Mouse (Mus musculus): ENCODE data around the gene Teddm2.

Teddm2 gene

DNA sequence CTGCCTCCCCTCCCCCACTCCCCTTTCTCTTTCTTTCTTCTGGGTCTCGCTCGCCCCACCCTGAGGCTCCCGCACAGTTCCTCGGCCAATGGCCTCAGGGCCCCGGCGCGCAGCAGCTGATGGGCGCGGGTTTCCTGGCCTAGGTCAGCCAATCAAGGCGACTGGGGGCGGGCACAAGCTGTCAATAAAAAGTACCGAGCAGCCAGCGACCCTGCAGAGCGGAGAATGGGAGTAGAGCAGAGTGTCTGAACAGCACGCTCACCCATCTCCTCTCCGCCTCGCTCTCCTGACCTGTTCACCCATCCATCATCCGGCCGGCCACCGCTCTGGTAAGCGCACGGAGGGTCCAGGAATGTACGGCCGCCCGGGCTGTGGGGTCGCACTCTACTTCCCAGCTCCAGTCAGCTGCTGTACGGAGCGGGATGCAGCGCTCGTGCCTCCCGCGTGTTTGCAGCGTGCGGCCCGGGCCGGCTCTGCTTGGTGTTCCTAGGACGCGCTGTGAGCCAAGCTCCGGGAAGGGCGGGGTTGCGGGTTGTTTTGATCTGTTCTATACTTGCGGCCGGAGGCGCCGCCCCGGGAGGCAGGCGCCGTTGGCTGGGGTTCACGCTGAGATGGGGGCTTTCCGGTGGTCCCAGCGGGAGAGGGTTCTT is at the start of gene Teddm2, which contains the start of gene Glul:
TSS of gene Teddm2 (minus strand) at position 498 of the 650 bp plus-strand sequence.
TSS of gene Glul (plus strand) at position 214 of the 650 bp plus-strand sequence.
- DNase-seq (ENCODE audit: low read depth, low spot score): peak; percentile 96

DNA sequence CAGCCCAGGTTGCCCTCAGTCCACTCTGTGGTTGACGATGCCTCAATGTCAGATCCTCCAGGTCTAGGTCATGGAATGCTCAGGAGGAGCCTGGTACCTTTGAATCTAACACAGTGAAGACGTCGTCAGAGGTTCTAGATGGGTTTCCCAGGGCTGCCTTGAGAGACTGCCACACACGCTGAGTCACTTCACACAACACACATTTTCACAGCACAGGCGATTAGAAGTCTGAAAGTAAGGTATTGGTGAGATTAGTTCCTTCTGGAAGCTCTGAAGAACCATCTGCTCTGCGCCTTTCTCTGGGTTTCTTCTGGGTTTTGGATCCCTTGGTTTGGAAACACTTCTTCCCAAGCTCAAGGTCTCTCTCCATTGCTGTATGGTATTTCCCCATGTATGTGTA is 47.8 kb upstream of the Teddm2 start:
- DNase-seq (ENCODE audit: low read depth, low spot score): no peak

DNA sequence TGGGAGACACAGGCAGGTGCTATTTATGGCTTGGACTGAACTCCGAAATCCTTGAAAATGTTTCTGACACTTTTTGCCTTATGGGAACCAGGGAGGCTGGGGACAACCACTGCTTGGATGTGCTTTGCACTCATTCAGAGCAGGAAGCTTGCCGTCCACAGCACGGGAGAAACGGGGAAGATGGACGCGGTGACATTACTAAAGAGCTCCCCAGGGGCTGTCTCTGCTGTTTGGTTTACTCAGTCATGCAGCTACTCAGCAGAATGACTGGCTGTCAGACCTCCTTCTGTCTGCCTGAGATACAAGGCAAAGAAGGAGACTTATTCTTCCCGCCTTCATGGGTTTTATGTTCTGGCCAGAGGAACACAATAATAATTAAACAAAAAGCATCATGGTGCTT is 46.9 kb upstream of the Teddm2 start:
- no peak for DNase-seq (ENCODE audit: low read depth, low spot score)

DNA sequence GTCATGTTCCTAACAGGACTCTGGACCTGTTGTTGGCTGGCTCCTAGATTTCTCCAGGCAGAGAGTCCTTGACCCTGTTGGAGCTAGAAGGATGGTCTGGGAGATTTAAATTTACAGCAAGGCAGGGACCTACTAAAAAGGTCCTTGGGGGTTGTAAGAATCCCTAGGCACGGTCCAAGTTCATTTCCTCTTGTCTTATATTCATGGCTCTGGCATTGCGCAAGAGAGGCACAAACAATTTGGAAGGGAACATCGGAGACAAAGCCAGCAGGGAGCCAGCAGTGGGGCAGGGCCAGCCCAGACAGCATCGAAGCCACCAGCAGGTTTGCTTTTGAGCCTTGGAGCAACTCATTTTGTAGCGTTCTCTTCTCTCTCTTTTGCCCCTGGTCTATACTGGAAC is 45.2 kb upstream of the Teddm2 start:
- DNase-seq (ENCODE audit: low read depth, low spot score): no peak

DNA sequence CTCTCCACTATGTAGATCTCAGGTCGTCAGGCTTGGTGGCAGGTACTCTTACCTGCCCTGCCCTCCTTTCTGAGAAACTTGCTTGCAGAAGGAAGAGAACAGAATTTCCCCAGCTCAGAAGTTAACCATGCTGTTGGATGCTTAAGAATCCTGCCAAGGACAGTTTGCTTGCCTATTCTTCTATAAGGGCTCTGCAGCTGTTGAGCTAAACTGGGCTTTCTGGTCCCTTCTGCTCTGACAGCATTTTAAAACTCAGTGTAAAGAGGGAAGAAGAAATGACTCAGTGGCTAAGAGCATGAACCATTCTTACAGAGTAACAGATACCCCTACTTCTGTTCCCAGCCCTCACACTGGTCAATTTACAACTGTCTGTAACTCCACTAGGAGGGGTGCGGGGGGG is 41.0 kb upstream of the Teddm2 start:
- no peak for DNase-seq (ENCODE audit: low read depth, low spot score)

DNA sequence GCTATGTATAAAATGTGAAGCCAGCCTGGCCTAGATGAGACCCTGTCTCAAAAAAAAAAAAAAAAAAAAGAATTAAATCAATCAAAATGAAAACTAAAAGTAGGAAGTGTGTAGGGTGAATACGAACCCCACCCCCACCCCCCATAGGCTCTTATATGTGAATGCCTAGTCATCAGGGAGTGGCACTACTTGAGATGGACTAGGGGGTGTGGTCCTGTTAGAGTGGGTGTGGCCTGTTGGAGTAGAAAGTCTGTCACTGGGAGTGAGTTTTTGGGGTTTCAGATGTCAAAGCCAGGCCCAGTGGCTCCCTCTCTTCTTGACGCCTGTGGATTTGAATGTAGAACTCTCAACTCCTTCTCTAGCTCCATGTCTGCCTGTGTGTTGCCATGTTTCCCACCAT is 37.0 kb upstream of the Teddm2 start:
- DNase-seq (ENCODE audit: low read depth, low spot score): no peak

DNA sequence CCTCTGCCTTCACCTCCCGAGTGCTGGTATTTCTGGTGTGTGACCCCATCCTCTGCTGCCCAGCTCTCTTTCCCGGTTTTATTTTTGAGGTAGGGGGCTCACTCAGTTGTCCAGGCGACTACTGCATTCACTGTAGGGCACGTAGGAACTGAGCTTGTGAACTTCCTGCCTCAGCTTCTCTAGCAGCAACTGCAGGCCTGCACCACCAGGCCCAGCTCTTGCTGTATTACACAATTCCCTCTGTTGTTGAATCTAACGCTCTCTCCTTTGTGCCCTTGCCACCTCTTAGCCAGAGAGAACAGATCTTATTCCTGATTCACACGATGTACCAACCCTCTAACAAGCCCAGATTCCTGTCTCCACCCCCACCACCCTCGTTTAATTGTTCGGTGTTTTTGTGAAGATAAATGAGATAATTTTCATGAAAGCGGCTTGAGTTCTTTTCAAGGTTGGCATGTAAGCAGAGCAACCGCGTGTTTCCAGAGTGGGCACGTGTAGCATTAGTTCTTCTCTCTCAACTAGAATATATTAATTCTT is 35.9 kb upstream of the Teddm2 start:
- DNase-seq (ENCODE audit: low read depth, low spot score): no peak

DNA sequence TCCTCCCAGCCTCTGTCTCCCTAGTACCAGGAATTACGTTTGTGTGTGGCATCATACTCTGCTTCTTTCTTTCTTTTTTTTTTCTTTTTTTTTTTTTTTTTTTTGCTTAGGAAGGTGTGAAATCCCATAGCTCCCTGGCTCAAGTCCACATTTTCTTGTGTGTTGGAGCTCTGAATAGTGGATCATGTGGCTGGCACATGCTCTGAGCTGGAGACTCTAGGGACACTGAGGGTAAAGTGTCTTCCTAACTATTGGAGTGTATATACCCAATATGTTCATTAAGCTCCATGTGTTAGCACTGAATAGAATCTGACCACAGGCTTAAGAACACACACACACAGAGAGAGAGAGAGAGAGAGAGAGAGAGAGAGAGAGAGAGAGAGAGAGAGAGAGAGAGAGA is 33.7 kb upstream of the Teddm2 start:
- no peak for DNase-seq (ENCODE audit: low read depth, low spot score)

DNA sequence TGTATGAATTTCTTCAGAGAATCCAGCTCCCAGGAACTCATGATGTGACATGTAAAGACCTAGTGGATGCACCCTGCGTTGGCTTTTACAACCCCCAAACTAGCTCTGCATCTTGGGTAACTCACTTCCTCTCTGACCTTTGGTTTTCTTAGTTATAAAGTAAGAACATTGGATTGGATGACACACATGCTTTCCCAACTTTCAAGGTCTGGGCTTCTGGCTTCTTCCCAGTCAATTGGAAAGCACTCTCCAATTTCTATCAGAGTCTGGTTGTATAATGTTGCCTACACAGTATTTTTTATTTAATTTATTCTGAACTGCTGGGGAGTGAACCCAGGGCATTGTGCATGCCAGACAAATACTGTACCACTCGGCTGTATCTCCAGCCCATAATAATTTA is 30.4 kb upstream of the Teddm2 start:
- no peak for DNase-seq (ENCODE audit: low read depth, low spot score)

DNA sequence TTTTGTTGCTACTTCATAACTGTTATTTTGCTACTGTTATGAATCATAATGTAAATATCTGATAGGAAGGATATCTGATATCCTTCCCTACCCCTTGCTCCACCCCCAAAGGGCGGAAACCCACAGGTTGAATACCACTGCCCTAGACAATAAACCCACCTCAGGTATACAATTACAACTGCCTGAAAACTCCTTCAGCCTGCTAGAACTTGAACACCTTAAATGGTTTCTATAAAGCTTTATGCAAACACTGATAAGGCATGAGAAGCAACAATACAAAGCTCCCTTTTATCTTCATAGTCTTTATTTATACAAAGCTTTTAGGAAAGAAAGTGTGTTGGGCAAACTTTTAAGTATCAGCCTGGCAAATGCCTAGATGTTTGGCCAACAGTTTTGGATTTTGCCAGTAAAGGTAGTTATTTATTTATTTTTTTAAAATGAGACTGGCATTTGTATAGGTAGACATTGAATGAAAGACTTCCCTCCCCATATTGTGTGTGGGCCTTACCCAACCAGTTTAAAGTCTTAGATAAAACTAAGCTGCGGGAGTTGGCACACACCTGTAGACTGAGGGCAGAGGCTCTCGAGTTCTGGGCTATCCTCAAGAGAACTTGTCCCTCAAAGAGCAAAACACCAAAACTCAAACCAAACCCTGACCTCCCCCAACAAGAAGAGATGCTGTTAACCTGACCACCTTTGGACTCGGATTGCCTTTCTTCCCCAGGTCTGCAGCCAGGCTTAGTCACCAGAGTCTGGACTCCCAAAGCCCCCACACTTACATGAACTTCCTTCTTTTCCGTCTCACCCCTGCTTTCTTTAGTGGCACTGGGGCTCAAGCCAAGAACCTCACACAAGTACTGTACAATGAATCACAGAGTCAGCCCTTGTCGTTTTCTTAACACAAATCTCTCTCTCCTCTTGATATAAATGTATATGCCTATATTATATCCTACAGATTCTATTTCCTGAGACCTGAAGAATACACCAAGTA is 24.7 kb upstream of the Teddm2 start:
- DNase-seq (ENCODE audit: low read depth, low spot score): no peak

DNA sequence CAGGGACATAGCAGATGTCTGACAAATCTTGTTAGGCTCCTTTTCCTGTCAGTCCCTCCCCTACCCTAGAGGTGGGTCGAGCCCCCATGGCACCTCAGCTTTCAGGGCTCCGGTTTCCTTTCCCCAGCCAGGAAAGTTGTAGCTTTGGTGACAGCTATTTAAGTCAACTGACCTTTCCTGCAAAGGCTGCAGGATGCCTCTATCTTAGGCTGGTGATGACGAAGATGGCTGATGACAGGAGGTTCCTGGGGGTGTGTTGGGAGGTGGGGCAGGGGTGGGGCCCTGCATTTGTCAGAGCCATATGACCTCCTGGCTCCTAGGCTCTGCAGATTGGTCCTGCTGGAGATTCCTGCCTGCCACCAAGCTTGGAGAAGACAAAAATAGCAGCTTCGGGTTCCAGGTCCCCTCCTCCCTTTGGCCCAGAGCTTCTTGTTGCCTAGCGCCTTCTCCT is 22.6 kb upstream of the Teddm2 start:
- no peak for DNase-seq (ENCODE audit: low read depth, low spot score)

DNA sequence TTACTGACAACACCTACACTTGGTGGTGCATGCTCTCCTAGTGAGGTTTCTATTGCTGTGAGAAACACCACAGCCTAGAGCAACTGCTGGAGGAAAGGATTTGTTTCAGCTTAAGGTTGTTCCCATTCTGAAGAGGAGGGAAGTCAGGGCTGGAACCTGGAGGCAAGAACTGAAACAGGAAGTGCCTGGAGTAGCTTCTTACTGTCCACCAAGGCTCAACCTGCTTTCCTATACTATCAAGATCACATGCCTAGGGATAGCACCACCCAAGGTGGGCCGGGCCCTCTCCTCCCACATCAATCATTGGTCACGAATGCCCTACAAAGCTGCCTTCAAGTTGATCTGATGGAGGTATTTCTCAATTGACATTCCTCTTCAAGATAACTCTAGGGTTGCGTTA is 21.6 kb upstream of the Teddm2 start:
- DNase-seq (ENCODE audit: low read depth, low spot score): no peak

DNA sequence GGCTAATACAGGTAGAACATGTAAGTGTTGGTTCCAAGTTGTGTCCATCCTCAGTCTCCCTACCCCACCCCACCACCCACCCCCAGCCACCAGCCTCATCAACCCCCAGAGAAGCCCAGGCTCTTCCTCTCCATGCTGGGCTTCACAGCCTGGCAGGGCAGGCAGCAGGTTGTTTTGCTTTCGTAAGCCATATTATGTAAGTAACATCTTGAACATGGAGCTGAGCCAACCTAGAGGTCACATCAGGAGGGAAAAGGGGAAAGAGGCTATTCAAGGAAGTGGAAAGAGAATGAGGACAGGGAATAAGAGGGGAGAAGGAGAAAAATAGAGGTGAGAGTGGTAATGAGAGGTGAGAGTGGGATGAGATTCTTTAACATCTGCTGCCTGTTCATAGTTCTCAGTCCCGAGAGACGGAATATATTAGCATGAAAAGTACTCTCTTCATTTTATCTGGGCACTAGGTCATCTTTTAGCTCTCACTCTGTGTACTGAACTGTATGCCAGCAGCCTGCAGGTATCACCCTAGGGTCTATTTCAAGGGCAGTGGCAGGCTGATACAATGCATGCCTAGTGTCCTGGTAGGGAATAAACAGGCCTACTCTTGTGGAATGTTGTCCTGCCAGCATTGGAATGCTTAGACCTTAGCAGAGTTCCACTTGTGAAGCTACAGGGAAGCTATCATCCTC is 18.6 kb upstream of the Teddm2 start:
- DNase-seq (ENCODE audit: low read depth, low spot score): no peak

DNA sequence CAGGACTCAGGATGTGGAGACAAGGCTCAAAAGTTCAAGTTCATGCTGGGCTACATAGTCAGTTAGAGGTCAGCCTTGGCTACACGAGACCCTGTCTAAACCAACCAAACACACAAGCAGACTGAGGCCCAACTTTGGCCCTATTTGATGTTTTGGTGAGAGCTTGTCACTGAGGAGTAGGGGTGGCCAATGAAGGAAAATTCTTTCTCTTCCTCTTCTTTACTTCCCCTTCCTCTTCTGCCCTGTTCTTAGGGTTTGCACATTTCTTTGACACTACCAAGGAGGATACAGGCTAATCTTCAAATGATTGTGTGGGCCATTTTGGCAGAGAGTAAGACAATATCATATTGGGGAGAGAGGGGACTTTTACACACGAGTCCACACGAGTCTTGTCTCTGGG is 13.8 kb upstream of the Teddm2 start:
- DNase-seq (ENCODE audit: low read depth, low spot score): no peak

DNA sequence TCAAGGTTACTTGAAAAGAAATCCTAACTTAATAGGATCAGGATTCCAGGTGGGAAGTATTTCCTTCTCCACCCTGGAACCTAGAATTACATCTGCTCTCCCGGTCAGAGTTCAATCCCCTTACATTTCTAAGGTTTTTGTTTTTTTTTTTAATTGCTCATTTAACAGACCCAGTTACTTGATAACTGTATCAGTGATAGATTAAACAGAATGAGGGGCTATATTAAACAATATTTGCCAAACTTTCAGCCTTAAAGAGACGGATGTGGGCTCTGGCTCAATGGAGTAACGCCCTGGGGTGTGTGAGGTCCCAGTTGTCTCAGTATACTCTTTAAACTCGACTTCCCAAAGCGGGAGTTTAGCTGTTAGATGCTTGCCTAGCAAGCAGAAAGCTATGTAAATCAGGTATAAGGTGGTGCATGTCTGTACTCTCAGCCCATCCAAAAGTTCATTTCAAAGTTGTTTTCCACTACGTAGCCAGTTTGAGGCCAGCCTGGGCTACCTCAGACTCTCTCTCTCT is 11.3 kb upstream of the Teddm2 start:
- DNase-seq (ENCODE audit: low read depth, low spot score): no peak

DNA sequence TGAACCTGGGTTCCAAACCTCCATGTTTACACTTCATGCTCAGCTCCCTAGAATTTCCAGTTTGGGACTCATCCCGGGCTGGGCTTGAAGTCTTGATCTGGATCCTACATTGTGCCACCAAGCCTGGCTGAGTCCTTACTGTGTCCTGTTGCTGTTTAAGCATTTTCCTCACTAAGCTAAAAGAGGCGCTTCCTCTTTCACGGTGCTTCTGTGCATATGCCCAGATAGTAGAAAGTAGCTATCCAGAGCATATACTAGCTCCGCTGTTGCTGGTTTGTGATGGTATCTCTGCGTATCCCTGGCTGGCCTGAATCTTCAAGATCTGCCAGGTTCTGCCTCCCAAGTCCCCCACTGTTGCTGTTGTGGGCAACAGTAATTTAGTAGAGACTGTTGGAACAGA is 10.4 kb upstream of the Teddm2 start:
- DNase-seq (ENCODE audit: low read depth, low spot score): no peak

DNA sequence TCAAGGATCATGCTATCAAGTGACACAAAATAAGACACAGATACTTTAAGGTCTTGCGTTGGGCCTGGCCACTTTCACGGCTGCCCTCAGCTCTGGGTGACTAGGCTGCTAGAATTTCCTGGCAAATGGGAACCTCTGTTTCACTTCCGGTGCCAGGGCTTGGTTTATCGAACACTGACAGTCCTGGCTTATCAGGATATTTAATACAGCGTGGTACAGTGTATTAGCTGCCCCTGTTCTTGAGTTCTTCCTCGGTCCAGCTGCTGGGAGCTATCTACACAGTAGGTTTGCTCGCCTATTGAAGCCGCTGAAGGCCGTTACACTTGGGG is 9.9 kb upstream of the Teddm2 start:
- no peak for DNase-seq (ENCODE audit: low read depth, low spot score)

DNA sequence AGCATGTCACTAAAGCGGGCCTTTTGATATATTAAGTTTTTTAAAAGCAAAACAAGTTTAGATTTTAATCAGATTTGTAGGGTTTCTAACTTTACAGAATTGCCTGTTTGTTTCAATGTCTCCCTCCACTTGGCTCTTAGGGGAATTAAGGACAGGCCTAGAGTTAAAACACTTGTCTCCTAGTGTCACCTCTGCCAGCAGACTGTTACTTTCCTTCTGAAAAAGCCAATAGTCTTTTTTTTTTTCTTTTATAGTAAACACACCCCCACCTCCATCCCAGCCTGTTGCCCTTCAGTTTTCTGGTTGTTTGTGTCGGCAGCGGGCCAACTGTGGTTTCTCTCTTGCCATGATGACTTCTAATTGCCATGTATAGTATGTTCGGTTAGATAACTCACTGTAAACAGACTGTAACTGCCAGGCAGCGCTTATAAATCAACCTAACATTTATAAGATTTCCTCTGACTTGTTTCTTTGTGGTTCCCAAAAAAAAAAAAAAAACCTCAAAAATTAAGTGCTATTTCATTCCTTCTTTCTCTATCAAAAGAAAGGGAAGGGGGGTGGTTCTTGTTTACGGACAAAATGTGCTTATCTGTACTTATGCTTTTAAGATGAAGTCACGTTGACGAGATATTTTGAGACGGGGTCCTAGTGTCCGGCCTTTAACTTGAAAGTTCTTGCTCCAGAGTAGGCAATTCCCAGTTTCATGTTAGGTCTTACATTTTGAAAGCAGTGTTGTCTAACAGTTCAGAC is 9.4 kb upstream of the Teddm2 start:
- DNase-seq (ENCODE audit: low read depth, low spot score): no peak

DNA sequence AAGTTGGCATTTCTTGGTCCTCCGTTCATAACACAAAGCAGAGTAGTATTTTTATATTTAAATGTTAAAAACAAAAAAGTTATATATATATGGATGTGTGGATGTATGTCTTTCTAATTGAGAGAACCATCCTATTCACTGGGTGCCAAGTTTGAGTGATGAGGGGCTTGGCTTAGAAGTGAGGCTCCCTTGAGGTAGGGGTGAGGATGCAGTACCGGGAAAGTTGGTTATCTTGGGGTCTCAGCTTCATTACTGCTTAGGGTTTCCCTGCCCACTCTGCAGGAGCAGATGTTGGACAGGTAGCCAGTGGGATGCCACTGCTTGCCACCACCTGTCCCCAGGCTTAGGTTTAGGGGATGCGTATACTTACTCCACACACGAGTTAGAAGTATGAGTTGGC is 8.7 kb upstream of the Teddm2 start:
- no peak for DNase-seq (ENCODE audit: low read depth, low spot score)

DNA sequence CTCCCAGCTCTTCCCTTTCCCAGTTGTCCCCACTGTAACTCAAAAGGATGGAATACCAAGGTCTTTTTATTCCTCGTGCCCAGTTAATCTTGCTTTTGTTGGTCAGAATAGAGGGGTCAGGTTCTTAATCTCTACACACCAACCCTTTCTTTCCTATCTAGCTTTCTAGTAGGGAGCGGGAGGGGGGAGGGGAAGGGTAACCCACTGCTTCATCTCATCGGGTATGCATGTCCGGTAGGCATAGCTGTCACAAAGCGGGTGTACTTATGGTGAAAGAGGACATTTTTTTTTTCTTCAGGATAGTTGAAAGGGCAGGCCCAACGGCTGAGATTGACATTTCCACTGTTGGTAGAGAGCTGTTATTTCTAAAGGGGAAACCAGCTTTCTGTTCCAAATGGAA is 8.2 kb upstream of the Teddm2 start:
- DNase-seq (ENCODE audit: low read depth, low spot score): no peak

DNA sequence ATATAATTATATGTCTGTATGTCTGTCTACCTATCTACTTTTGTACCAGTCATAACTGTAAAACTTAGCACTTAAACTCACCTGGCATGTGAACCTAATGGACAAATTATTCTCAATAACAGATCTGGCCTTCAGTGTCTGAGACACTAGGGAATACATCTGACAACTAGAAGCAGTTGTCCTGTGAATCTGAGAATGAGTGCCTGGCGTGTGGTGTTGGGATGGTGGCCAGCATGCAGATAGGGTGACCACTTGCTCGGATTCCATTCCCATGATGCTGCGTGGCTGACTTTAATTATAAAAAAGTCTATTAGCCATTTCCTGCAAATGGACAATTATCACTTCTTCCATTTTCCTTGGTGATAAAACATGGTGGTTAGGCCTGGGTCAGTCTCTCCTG is 5.9 kb upstream of the Teddm2 start:
- no peak for DNase-seq (ENCODE audit: low read depth, low spot score)

All from CD4-positive, CD25-positive, alpha-beta regulatory T cell, adult 2 months (primary cell).